Mouse (Mus musculus) MN1 (cell line): ENCODE results near the gene Esr2.

ENCODE experiments used
- DNase-seq: peaks from one replicate; pipeline ENCODE4 v3.0.0-alpha.2; 2016; ENCODE audit warnings: low spot score

Esr2 gene

DNA sequence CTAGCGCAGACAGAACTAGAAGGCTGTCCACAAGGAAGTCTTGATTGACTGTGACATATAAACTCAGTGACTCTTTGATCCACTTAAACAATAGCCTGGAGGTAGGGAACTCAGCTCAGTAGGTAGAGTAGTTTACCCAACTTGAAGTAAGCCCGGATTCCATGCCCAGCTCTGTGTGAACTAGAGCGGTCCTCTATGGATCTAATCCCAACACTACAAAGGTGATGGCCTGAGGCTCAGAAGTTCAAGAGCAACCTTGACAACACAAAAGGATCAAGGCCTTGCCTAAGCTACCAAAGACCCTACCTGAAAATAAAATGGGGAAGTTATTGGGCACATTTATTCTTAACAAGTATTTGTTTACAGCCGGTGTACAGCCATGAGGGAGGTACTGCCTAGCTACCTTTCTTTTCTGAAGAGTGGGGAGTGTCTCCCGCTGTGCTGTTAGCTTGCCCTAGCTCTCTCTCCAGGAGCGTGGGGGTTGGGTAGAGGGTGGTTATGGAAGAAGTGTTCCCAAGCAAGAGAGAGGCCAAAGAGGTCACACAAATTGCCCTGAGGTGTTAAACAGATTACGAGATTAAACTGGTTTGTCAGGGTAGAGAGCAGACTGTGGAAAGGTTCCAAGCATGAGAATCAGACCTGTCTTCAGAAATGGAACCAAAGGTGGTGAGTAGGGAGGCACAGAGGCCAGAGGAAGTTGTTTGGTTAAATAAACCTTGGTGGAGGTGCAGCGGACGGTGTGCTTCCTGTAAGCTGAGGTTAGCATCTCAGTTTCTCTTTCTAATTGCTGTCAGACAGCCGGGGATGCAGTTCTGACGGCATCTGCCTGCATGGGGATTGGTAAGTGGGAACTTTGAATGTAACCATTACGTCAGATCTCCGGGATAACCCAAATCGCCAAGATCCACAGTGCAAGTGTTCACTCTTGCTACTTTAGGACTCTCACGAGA, 90.8 kb downstream of the Esr2 start:
- no peak for DNase-seq

DNA sequence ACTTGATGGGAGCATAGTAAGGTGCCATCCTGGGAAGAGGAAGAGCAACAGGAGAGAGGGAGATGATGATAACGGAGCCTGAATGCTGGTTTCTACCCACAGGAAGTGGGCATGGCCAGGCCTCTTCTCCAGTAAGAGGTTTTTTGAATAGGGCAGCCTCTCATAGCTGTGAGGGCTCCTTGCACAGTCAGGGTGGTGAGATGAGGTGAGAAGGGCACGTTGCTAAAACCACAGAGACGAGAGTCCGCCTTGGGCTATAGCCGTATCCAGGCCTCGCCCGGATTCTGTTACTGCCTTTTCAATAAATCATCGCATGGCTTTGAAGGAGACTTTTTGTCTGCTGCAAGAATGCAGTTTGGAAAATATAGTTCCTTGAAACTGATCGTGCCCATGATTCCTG, 92.0 kb downstream of the Esr2 start:
- DNase-seq = no peak

DNA sequence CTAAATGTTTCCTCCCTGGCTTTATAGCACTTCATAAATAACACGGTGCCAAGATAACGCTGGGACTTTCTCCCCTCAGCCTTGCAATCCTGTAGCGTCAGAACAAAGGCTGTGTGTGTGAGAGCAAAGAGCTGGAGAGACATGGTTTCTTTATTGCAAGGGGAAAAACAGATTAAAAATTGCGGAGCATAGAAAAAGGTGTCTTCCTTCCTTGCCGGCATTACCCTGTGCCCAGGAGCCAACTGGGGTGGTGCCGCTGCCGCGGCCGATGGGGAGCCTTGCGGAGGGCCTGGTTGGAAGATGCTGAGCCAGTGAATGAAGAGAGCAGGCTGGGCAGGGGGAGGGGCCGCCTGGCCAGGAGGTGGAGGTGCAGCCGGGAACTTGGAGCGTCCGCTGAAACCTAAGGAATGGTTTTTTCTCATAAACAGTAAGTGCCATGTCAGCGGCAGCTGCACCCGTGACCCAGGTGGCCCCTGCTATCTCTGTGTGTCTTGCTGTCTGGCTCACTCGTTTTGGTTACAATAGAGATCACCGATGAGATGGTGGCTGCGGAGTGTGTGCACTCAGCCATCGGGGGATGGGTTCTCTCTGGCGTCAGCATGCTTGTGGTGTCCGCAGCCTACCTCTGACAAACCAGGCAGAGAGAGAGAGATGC, 95.4 kb downstream of the Esr2 start:
- DNase-seq = no peak

DNA sequence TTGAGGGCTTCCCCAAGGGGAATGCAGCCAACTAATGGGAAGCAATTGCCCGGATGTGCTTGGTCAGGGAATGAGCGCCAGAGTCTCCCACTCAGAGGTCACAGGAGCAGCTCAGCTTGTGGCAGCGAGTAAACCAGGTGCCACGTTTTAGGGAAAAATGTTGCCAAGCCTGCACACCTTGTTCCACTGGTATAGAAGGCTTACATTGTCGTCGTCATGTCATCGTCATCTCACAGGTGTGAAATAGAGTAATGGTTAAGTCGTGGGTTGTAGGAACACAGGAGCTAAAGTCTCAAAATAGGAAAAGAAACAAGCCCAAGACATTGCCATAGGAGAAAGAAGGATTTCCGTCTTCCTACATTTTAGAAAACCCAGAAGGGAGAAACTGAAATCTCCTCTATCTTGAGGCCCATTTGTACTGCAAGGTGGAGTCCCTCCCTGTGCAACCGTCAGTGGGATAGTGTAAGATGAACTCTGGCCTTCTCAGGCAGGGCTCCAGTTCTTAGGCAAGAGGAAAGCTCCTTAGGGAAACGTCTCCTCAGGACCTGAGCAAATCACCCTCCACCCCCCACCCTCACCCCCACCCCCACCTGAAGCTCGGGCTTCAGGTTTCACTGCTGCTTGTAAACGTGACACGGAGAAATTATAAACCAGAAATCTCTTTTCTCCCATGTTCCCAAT, 96.0 kb downstream of the Esr2 start:
- no peak for DNase-seq

DNA sequence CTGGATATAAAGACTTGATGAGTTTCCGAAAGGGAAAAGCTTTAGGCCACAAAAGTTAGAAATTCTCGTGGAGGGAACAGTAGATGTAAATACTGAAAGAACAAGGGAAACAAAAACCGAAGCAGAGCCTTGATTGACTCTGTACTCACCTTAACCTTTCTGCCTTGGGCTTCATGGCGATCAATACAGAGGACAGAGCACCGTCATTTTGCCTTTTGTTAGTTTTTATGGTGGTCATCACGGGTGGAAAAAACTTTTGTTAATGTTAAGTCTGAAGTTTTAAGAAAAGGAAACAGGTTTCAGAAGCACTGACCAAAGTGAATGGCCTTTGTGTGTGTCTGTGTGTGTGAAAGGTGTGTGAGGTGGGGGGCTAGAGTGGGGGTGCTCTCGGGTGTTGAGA, 103.1 kb downstream of the Esr2 start:
- DNase-seq = no peak

DNA sequence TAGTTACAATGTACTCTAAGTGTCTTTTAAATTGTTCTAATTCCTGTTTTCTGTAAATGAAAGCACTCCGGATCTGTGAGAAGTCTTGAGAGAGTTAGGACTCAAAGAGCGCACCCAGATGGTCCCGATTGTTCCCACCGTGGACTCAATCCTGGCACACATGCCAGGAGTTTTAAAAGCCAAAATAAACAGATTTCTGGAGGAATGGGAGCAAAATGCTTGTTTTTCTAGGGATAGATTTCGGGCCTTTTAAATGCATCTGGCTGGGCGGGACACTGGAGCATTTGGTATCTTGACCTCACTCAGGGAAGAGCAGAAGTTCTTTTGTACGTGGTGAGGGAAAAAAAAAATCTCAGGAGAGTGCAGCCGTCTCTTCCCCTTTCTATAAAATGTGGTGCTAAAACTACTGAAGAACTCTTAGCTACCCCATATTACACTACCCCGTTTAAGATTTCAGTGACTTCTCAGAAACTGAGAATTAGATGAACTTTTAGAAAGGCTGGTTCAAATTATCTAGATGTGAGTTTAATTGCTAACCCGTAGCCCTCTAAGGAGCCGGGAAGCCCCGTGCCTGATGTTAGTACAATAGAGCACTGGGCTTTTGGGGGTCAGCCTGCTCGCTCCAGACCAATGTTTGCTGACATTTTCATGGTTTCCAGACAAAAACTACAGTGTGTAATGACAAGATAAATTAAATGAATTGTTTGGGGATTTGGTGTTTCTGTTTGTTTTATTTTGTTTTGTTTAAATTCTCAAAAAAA, 103.8 kb downstream of the Esr2 start:
- no peak for DNase-seq

DNA sequence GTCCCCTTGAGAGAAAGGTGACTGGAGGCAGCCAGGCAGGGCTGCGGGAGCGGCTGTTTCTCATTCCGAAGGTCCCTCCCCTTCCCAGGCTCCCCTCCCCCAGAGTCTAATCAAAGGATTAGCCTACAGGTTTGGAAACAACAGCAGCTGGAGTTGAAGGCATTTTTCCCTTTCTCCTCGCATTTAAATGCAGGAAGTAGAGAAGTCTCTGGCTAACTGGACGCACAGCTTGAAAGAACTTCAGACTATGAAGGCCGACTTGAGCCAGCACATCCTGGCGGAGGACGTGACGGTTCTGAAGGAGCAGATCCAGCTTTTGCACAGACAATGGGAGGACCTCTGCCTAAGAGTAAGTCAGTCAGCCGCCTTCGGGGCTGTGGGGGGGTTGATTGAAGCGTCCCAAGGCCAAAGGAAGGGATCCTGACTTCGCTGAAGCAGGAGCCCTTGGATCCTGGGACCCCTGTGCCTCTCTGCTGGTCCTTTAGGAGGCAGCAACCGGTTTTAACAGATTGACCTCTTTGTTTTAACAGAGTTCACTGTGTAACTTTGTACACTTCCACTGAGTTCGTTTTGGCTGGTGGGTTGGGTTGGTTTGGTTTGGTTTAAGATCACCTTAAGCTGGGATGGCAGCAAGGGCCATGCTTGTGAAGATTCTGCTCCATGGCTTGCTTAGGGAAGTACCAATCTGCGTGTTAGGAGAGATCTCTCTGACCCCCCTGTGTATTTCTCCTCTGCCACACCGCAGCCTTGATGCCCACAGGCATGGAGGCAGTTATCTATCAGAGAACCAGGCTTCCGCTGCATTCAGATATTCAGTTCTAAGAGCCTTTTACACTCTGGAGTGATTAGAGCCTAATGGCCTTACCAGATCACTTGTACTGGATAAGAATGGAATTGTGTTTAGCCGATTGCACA, 104.9 kb downstream of the Esr2 start:
- no peak for DNase-seq
